Mouse (Mus musculus): ENCODE data around the gene Stard10.

DNA sequence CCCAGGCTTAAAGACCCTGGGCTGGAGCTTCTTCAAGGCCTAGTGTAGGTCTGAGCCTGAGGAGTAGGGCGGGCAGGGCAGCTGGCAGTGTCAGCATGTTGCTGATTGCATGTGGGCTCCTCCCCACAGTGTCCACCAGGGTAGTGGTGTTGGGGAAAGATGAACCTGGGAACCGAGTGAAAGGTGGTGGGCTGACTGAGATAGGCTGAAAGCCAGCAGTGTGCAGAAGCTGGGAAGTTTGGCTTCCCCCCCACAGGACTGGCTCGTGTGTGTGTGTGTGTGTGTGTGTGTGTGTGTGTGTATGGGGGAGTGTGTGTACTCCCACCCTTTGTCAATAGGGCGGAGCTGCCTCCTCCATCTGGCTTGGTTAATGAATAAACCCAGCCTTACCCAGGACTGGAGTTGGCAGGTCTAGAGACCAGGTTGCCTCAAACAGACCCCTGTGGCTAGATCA lies 6.3 kb downstream of the Stard10 start:
- TF ChIP-seq CTCF (IDR thresholded peaks at IDR 0.05; ENCODE audit: low read depth), result no peak
- no peak for TF ChIP-seq EP300 (IDR thresholded peaks at IDR 0.05; ENCODE audit: low read depth)

Data from heart, postnatal 0 days (tissue).